Mouse (Mus musculus) cerebellum, adult (tissue): ENCODE measurements around the gene Nap1l4.

Experiments
- ATAC-seq: cut with Nextera tagmentation; 2 replicates; pipeline ENCODE4 v1.9.2; 2017; ENCODE audit warnings: mild to moderate bottlenecking, moderate library complexity, mixed read lengths; ENCODE audit not compliant: insufficient number of reproducible peaks, low FRiP score, low TSS enrichment

Gene Nap1l4

GRCm38 (mm10) chr7:143481806-143482387, 67.0 kb downstream of the Nap1l4 start:
- ATAC-seq: no peak

GRCm38 (mm10) chr7:143480498-143480897, 68.4 kb downstream of the Nap1l4 start:
- ATAC-seq: no peak

GRCm38 (mm10) chr7:143477800-143478199, 71.1 kb downstream of the Nap1l4 start:
- no peak for ATAC-seq

- ATAC-seq: no peak
Measured at GRCm38 (mm10) chr7:143476702-143477335, 72.1 kb downstream of the Nap1l4 start.

- no peak for ATAC-seq
Measured at GRCm38 (mm10) chr7:143475876-143476275, 73.0 kb downstream of the Nap1l4 start.

- ATAC-seq: no peak
Measured at GRCm38 (mm10) chr7:143474811-143475210, 74.1 kb downstream of the Nap1l4 start.

- ATAC-seq: no peak
Measured at GRCm38 (mm10) chr7:143473347-143474101, 75.4 kb downstream of the Nap1l4 start, which contains the start of gene Slc22a18. Gene Slc22a18, plus strand, starts transcription at chr7:143473736.

- peak; percentile 53; the same call in 1 of the 2 replicates for ATAC-seq
Measured at GRCm38 (mm10) chr7:143469946-143470345, 79.0 kb downstream of the Nap1l4 start.

GRCm38 (mm10) chr7:143467714-143468113, 81.2 kb downstream of the Nap1l4 start:
- ATAC-seq: no peak

GRCm38 (mm10) chr7:143466099-143466677, 82.7 kb downstream of the Nap1l4 start:
- ATAC-seq: peak; percentile 41; the same call in 1 of the 2 replicates

GRCm38 (mm10) chr7:143464811-143465560, 83.9 kb downstream of the Nap1l4 start:
- no peak for ATAC-seq

- ATAC-seq: no peak
Measured at GRCm38 (mm10) chr7:143463865-143464415, 85.0 kb downstream of the Nap1l4 start.
